Mouse (Mus musculus) bone marrow, adult 2 months (tissue): ENCODE data around the gene Mylk.

Experiments
- CTCF ChIP-seq: fragments of 200-500 bp; IDR thresholded peaks from 2 replicates; pipeline ENCODE4 v1.5.1; 2011; ENCODE audit warnings: low read length, control low read depth; ENCODE audit not compliant: control insufficient read depth, insufficient read depth
- POLR2A ChIP-seq: fragments of 200-500 bp; IDR thresholded peaks from 2 replicates; pipeline ENCODE4 v1.6.1; 2011; ENCODE audit warnings: low read depth, mild to moderate bottlenecking, control low read depth, low read length, borderline replicate concordance; ENCODE audit not compliant: control insufficient read depth

DNA sequence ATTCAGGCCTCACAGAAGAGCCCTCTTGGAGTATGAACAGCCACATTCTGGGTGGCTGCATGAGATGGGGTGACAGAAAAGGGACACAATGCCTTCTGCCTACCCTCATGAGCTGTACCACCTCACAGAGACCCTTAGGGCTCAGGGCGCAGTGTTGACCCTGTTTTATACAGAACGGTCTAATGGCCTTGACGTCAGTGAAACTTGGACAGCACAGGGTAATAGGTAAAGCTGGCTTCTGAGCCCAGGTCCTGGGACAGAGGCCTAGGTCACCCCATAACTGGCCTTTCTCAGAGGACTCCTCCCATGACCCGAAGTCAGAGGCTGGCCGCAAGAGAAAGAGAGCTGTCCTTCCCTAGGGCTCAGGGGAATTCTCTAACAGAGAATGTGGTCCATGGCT lies 155.5 kb downstream of the Mylk start:
- TF ChIP-seq CTCF (no peak), POLR2A (no peak)
